Mouse (Mus musculus): Measurements from ENCODE around the gene Rabl2. TPM values are rescaled to one million over a fixed set of nuclear protein-coding genes. Genes with fewer than 3 reads are reported as not detected.

Gene Rabl2
- total and polyA plus RNA-seq, 2 experiments from 2014 or later, result 48.2 to 70.1 TPM

GRCm38 (mm10) chr15:89605822-89606570 lies 14.3 kb upstream of the Rabl2 start:
- TF ChIP-seq CTCF (IDR thresholded peaks at IDR 0.05), result peak; percentile 55
- Histone ChIP-seq H3K9ac (replicated peaks; ENCODE audit: low read length, poor library complexity, severe bottlenecking) (no peak overlapping the region), H3K9me3 (ENCODE audit: low read length) (no peaks in the 10 kb centered on the region), H3K27me3 (ENCODE audit: insufficient read depth, low read length) (no peaks in the 10 kb centered on the region), H3K4me1 (ENCODE audit: insufficient read depth, low read length) (no peaks in the 10 kb centered on the region), H3K4me3 (ENCODE audit: low read depth, low read length) (no peak overlapping the region), H3K4me2 (ENCODE audit: low read depth, low read length, poor library complexity, severe bottlenecking) (no peak overlapping the region), H3K36me3 (ENCODE audit: insufficient read depth, low read length) (no peaks in the 10 kb centered on the region), H3K27ac (ENCODE audit: low read depth, low read length) (no peak overlapping the region)
- ATAC-seq (ENCODE audit: low FRiP score), result no peak
- DNase-seq (ENCODE audit: low spot score), result peak; percentile 10
- 75% methylated on average over 12 of the region's 12 CpGs for WGBS

- H3K4me3 ChIP-seq (ENCODE audit: low read depth, low read length), result peak overlapping the region; percentile 59; the same call in 1 of the 2 replicates
- H3K9me3 ChIP-seq (ENCODE audit: low read length), result no peaks in the 10 kb centered on the region
- no peaks in the 10 kb centered on the region for H3K27me3 ChIP-seq (ENCODE audit: insufficient read depth, low read length)
- no peaks in the 10 kb centered on the region for H3K4me1 ChIP-seq (ENCODE audit: insufficient read depth, low read length)
- ATAC-seq (ENCODE audit: low FRiP score) (no peak), DNase-seq (ENCODE audit: low spot score) (no peak)
- 41% methylated on average over 4 of the region's 4 CpGs for WGBS
- H3K9ac ChIP-seq (replicated peaks; ENCODE audit: low read length, poor library complexity, severe bottlenecking), result no peak overlapping the region
- H3K4me2 ChIP-seq (ENCODE audit: low read depth, low read length, poor library complexity, severe bottlenecking), result peak overlapping the region; percentile 80
- 0 out of 2 replicates have a peak, but pooled peaks cover 4% of the 10 kb centered on the region for H3K36me3 ChIP-seq (ENCODE audit: insufficient read depth, low read length)
- peak overlapping the region; percentile 72; the same call in 1 of the 2 replicates for H3K27ac ChIP-seq (ENCODE audit: low read depth, low read length)
- no peak for TF ChIP-seq CTCF (IDR thresholded peaks at IDR 0.05)
Measured at GRCm38 (mm10) chr15:89592548-89592947, 825 bp upstream of the Rabl2 start.

GRCm38 (mm10) chr15:89591317-89591716 lies 406 bp downstream of the Rabl2 start:
- TF ChIP-seq CTCF (IDR thresholded peaks at IDR 0.05), result no peak
- under 1% methylated on average over 30 of the region's 30 CpGs for WGBS
- no peaks in the 10 kb centered on the region for H3K9me3 ChIP-seq (ENCODE audit: low read length)
- peak overlapping the region; percentile 72 for H3K27ac ChIP-seq (ENCODE audit: low read depth, low read length)
- peak overlapping the region; percentile 80 for H3K4me2 ChIP-seq (ENCODE audit: low read depth, low read length, poor library complexity, severe bottlenecking)
- no peaks in the 10 kb centered on the region for H3K4me1 ChIP-seq (ENCODE audit: insufficient read depth, low read length)
- DNase-seq (ENCODE audit: low spot score) (peak; percentile 22), ATAC-seq (ENCODE audit: low FRiP score) (0 out of 2 replicates have a peak, but pooled peaks have one; percentile 8)
- peak overlapping the region; percentile 58 for H3K9ac ChIP-seq (replicated peaks; ENCODE audit: low read length, poor library complexity, severe bottlenecking)
- peak overlapping the region; percentile 59 for H3K4me3 ChIP-seq (ENCODE audit: low read depth, low read length)
- H3K27me3 ChIP-seq (ENCODE audit: insufficient read depth, low read length), result no peaks in the 10 kb centered on the region
- H3K36me3 ChIP-seq (ENCODE audit: insufficient read depth, low read length), result peaks cover 11% of the 10 kb centered on the region; the same call in 1 of the 2 replicates

GRCm38 (mm10) chr15:89589146-89589545 lies 2.6 kb downstream of the Rabl2 start:
- DNase-seq (ENCODE audit: low spot score) (no peak), ATAC-seq (ENCODE audit: low FRiP score) (no peak)
- no peak overlapping the region for H3K27ac ChIP-seq (ENCODE audit: low read depth, low read length)
- H3K4me2 ChIP-seq (ENCODE audit: low read depth, low read length, poor library complexity, severe bottlenecking), result no peak overlapping the region
- peaks cover 14% of the 10 kb centered on the region; the same call in 1 of the 2 replicates for H3K36me3 ChIP-seq (ENCODE audit: insufficient read depth, low read length)
- H3K27me3 ChIP-seq (ENCODE audit: insufficient read depth, low read length), result no peaks in the 10 kb centered on the region
- TF ChIP-seq CTCF (IDR thresholded peaks at IDR 0.05), result no peak
- no peak overlapping the region for H3K4me3 ChIP-seq (ENCODE audit: low read depth, low read length)
- H3K9me3 ChIP-seq (ENCODE audit: low read length), result no peaks in the 10 kb centered on the region
- 75% methylated on average over 5 of the region's 5 CpGs for WGBS
- no peaks in the 10 kb centered on the region for H3K4me1 ChIP-seq (ENCODE audit: insufficient read depth, low read length)
- H3K9ac ChIP-seq (replicated peaks; ENCODE audit: low read length, poor library complexity, severe bottlenecking), result no peak overlapping the region

GRCm38 (mm10) chr15:89585631-89586030 lies 6.1 kb downstream of the Rabl2 start:
- 91% methylated on average over 11 of the region's 11 CpGs for WGBS
- no peak overlapping the region for H3K27ac ChIP-seq (ENCODE audit: low read depth, low read length)
- no peak overlapping the region for H3K9ac ChIP-seq (replicated peaks; ENCODE audit: low read length, poor library complexity, severe bottlenecking)
- ATAC-seq (ENCODE audit: low FRiP score), result no peak
- no peak overlapping the region for H3K4me2 ChIP-seq (ENCODE audit: low read depth, low read length, poor library complexity, severe bottlenecking)
- H3K4me3 ChIP-seq (ENCODE audit: low read depth, low read length), result no peak overlapping the region
- no peaks in the 10 kb centered on the region for H3K9me3 ChIP-seq (ENCODE audit: low read length)
- H3K27me3 ChIP-seq (ENCODE audit: insufficient read depth, low read length), result no peaks in the 10 kb centered on the region
- DNase-seq (ENCODE audit: low spot score), result no peak
- peaks cover 28% of the 10 kb centered on the region; the same call in 1 of the 2 replicates for H3K36me3 ChIP-seq (ENCODE audit: insufficient read depth, low read length)
- TF ChIP-seq CTCF (IDR thresholded peaks at IDR 0.05), result no peak
- H3K4me1 ChIP-seq (ENCODE audit: insufficient read depth, low read length), result no peaks in the 10 kb centered on the region

- 91% methylated on average over 5 of the region's 5 CpGs for WGBS
Measured at GRCm38 (mm10) chr15:89585101-89585500, 6.6 kb downstream of the Rabl2 start.

More at GRCm38 (mm10) chr15:89585101-89585500, 6.6 kb downstream of the Rabl2 start:
- H3K36me3 ChIP-seq (ENCODE audit: insufficient read depth, low read length), result peaks cover 28% of the 10 kb centered on the region; the same call in 1 of the 2 replicates
- H3K4me2 ChIP-seq (ENCODE audit: low read depth, low read length, poor library complexity, severe bottlenecking), result no peak overlapping the region
- TF ChIP-seq CTCF (IDR thresholded peaks at IDR 0.05), result no peak
- no peaks in the 10 kb centered on the region for H3K4me1 ChIP-seq (ENCODE audit: insufficient read depth, low read length)
- no peak overlapping the region for H3K9ac ChIP-seq (replicated peaks; ENCODE audit: low read length, poor library complexity, severe bottlenecking)
- no peak overlapping the region for H3K4me3 ChIP-seq (ENCODE audit: low read depth, low read length)
- ATAC-seq (ENCODE audit: low FRiP score) (no peak), DNase-seq (ENCODE audit: low spot score) (no peak)
- H3K27me3 ChIP-seq (ENCODE audit: insufficient read depth, low read length), result no peaks in the 10 kb centered on the region
- H3K27ac ChIP-seq (ENCODE audit: low read depth, low read length), result no peak overlapping the region
- no peaks in the 10 kb centered on the region for H3K9me3 ChIP-seq (ENCODE audit: low read length)

Measured in midbrain, postnatal 0 days (tissue).